Mouse (Mus musculus) cerebellum, postnatal 10 days (tissue): Measurements from ENCODE around the gene Ccdc3.
"Not testable (repeated sequence)": the region's sequence is repeated elsewhere in the genome, so short reads cannot be mapped to it uniquely, and the experiment has no call there.

Experiments used
- DNase-seq, 2 experiments: peaks; one replicate each; pipeline ENCODE4 v3.0.0; 2021; ENCODE audit warnings: mixed read lengths in 2 of 2

Gene Ccdc3

GRCm38 (mm10) chr2:5215252-5215815, 77.8 kb downstream of the Ccdc3 start:
- DNase-seq, result no peak

DNA sequence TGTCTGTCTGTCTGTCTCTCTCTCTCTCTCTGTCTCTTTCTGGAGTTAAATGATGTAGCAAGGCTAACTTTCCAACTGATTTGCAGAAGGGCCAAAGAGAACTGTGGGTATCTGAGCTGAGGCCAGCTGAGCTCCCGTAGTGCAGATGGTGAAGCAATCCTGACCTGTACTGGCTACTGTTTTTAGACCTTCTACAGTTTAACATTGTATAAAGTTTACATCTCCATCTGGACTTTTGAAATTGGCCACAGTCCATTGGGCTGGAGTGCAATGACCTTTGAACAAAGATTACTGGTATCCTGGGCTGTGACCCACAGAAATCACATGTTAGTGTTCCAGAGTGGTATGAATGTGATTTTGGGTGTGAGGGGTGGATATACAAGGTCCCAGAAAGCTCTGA, 81.6 kb downstream of the Ccdc3 start:
- DNase-seq, result no peak

GRCm38 (mm10) chr2:5219847-5220375, 82.3 kb downstream of the Ccdc3 start:
- no peak for DNase-seq

DNA sequence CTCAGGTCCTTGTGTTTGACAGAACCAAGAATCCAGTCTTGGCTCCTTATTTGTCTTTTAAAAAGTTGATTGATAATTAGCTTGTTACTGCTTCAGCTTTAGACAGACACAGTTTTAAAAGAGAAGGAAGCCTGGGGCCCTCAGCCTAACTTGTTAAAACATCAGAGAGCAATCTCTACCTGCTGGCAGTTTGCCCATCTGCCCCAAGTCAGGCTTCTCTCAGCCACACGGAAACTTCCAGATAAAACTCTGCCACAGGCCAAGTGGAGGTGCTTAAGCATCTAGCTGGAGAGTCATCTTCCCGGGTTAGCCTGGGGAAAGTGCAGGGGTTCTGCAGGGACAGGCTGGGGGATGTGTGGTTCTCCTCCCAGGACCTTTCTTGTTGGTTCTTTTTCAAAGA, 85.0 kb downstream of the Ccdc3 start:
- DNase-seq, result no peak

GRCm38 (mm10) chr2:5236846-5237482, 99.4 kb downstream of the Ccdc3 start:
- peak; percentile 73 to 76 for DNase-seq

DNA sequence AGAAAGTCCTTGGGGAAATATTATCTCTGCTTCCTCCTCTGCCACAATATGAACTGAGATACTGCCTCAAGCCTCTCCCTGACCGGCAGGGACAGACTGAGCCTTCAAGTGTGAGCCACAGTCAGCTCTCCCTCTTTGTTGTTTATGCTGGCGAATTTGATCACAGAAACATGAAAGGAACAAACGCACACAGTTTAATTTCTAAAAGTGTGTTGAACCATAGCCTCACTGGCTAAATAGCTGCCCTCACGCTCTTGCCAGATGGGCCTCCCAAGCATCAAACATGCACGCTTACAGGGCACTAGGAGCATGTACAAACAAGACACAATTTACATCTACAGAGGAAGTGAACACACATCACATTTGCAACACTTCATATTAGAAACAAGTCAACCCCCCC, 100.3 kb downstream of the Ccdc3 start:
- DNase-seq, result no peak

DNA sequence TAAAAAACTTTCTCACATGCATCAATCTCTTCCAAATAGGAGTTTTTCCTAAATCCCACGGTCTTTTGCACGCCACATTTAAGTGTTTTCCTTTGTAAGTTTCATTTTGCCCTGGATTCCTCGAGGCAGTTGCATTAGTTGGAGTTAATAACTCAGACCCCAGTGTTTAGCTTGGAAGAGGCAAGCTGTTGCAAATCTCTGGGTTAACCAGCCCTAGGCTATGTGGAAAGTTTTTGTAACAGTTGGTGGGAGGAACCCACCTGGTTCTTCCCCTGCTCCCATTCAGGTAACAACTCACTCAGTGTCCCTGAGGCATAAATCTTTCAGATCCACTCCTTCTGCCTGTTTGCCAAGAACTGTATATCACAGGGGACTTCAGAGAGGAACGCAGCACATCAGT, 101.9 kb downstream of the Ccdc3 start:
- DNase-seq, result no peak

DNA sequence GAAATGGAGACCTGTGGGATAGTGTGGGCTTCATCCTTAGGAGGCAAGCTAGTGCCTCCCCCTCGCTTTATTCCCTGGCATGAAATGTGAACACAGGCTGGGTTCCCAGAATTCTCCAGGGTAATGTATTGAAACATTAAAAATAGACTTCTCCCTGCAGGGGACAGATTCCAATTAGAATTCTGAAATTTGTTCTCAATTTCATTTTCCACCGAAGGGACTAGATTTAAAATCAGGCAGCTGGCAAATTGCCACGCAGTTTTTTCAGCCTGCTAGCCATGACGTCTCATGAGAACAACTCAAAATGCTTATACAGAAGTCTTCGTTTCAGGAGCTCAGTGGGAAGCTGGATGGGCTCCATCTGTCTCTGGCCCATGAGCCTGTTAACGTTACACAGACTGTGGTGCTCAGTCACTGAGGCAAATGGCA, 103.9 kb downstream of the Ccdc3 start:
- DNase-seq, result peak; percentile 88 to 93

DNA sequence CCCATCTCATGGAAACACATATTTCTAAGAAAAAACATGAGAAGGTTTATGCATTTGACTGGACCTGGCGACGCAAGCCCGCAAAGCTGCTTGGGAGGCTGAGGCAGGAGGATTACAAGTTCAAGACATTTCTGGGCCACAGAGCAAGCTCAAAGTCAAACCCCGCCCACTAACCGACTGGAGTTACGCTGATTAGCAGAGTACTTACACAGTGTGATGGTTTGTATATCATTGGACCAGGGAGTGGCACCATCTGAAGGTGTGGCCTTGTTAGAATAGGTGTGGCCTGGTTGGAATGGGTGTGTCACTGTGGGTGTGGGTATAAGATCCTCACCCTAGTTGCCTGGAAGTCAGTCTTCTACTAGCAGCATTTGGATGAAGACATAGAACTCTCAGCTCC, 111.6 kb downstream of the Ccdc3 start:
- not testable (repeated sequence) for DNase-seq

DNA sequence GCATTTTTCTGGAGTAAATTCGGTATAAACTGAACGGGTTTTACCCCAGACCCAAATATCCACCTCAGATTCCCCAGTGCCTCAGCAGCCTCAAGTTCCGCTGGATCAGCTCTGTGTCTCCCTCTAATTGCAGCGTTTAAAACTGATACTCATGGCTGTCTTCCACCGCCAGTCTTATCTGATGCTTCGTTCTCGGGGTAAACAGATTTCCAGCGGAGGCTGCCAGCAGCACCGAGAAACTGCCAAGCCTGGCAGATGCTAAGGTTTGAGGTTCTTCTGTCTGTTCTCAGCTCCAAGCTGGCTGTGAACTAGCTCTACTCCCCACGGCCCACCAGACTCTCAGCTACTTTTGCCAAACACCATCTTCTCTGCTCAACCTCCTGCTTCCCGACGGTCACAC, 112.4 kb downstream of the Ccdc3 start:
- peak; percentile 91 to 94 for DNase-seq

DNA sequence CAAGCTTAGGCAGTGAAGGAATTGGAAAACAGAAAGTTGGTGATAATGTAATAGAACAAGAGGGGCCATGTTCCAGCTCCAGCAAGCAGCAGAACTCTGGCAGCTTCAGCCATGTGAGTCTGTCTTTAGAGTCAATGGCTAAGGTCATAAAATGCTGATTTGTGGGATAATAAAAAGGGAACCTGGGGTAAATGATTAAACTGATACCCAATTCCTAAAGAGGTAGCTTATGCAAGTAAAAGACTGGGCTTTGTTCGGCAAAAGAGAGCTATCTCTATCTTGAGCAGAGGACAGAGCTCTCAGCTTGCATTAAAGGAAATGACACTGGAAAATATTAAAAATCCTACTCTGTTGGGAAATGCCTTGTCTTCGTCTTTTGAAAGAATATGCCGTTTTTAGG, 120.7 kb downstream of the Ccdc3 start:
- no peak for DNase-seq

GRCm38 (mm10) chr2:5262279-5262678, 124.7 kb downstream of the Ccdc3 start:
- no peak for DNase-seq

DNA sequence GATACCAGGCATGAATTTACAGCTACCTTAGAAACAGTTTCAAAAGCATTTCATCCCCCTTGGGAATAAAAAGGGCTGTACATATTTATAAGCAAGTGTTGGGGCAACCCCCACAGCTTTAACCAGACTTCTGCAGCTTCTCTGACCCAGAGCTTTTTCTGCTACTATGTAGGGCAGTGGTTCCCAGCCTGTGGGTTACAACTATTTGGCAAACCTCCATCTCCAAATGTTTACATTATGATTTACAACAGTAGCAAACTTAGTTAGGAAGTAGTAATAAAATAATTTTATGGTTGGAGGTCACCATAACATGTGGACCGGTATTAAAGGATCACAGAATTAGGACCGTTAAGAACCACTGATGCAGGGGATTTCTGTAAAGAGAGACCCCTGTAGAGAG, 130.4 kb downstream of the Ccdc3 start:
- DNase-seq, result no peak
